Mouse (Mus musculus) retina, adult 2 months (tissue): ENCODE results near the gene Rpl10.

Source experiments
- DNase-seq: peaks from one replicate; pipeline ENCODE4 v3.0.0-alpha.2; 2012; ENCODE audit warnings: low read depth, low spot score

The Rpl10 gene

GRCm38 (mm10) chrX:74281041-74281731 lies 10.6 kb downstream of the Rpl10 start:
- DNase-seq, result no peak

GRCm38 (mm10) chrX:74281732-74282394 lies 11.3 kb downstream of the Rpl10 start, which contains the start of the genes Taz and Dnase1l1:
TSS of gene Taz (plus strand) at chrX:74281912.
TSS of gene Dnase1l1 (minus strand) at chrX:74282337.
- DNase-seq, result no peak

GRCm38 (mm10) chrX:74282395-74283091 lies 11.9 kb downstream of the Rpl10 start:
- peak; percentile 64 for DNase-seq

GRCm38 (mm10) chrX:74283092-74283437 lies 12.5 kb downstream of the Rpl10 start:
- DNase-seq, result no peak

GRCm38 (mm10) chrX:74293431-74293830 lies 22.8 kb downstream of the Rpl10 start:
- DNase-seq, result no peak

GRCm38 (mm10) chrX:74296538-74297448 lies 26.2 kb downstream of the Rpl10 start, which contains the start of gene Atp6ap1:
TSS of gene Atp6ap1 (plus strand) at chrX:74297097.
- peak; percentile 78 for DNase-seq

- DNase-seq, result no peak
Observed at GRCm38 (mm10) chrX:74298348-74298747, 27.7 kb downstream of the Rpl10 start.

- no peak for DNase-seq
Observed at GRCm38 (mm10) chrX:74299721-74300120, 29.1 kb downstream of the Rpl10 start.

GRCm38 (mm10) chrX:74304867-74305700 lies 34.5 kb downstream of the Rpl10 start, which contains the start of gene Gdi1:
TSS of gene Gdi1 (plus strand) at chrX:74304998.
- DNase-seq, result peak; percentile 69

GRCm38 (mm10) chrX:74312540-74313464 lies 42.2 kb downstream of the Rpl10 start, which contains the start of gene Fam50a:
TSS of gene Fam50a (plus strand) at chrX:74313033.
- DNase-seq, result peak; percentile 53
